Mouse (Mus musculus): ENCODE measurements around the gene Ndufs3. TPM values are rescaled to one million over a fixed set of nuclear protein-coding genes. Genes with fewer than 3 reads are reported as not detected.
"Not testable (repeated sequence)": the region's sequence is repeated elsewhere in the genome, so short reads cannot be mapped to it uniquely, and the experiment has no call there.

Ndufs3 gene
- total RNA-seq, 2 experiments from 2014 or later = 128 to 159 TPM

DNA sequence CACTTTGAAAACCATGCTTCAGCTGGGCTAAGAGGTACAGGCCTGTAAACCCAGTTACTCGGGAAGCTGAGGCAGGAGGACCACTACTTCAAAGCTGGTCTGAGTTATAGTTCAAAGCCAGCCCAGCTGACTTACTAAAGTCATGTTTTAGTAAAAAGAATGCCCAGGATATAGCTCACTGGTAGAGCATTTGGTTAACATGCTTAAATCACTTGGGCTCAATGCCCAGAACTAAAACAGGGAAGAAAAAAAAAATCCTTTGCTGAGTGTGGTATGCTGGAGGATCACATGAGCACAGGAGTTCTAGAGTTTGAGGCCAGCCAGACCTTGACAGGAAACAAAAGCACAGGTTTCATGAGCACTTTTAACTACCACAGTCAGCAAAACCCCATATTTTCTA is 7.0 kb upstream of the Ndufs3 start:
- no peak for ATAC-seq (replicated peaks; ENCODE audit: poor library complexity, severe bottlenecking)

- no peak for ATAC-seq (replicated peaks; ENCODE audit: poor library complexity, severe bottlenecking)
Observed at GRCm38 (mm10) chr2:90910861-90911260, 6.2 kb upstream of the Ndufs3 start.

- ATAC-seq (replicated peaks; ENCODE audit: poor library complexity, severe bottlenecking) = no peak
Observed at GRCm38 (mm10) chr2:90906721-90907120, 2.1 kb upstream of the Ndufs3 start.

DNA sequence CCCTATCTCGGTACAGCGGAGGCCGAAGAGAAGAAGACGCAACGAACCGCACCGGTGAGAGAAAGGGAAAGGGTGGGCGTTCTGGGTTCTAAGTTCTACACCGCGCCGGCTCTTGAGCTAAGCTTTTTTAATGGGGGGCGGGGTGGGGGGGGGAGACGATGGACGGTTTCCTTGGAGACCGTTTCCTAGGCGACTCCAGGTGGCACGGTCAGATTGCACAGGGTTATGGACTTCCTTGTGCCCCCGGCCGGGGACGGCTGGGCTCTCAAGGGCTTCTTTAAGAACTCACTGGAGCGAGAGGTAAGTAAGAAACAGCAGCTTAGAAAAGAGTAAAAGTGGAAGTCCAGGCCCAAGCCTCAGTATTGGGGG is 213 bp upstream of the Ndufs3 start:
- peak; percentile 34; the same call in 1 of the 2 replicates for ATAC-seq (replicated peaks; ENCODE audit: poor library complexity, severe bottlenecking)

GRCm38 (mm10) chr2:90903398-90903797 is 1.2 kb downstream of the Ndufs3 start:
- ATAC-seq (replicated peaks; ENCODE audit: poor library complexity, severe bottlenecking) = peak; percentile 80

DNA sequence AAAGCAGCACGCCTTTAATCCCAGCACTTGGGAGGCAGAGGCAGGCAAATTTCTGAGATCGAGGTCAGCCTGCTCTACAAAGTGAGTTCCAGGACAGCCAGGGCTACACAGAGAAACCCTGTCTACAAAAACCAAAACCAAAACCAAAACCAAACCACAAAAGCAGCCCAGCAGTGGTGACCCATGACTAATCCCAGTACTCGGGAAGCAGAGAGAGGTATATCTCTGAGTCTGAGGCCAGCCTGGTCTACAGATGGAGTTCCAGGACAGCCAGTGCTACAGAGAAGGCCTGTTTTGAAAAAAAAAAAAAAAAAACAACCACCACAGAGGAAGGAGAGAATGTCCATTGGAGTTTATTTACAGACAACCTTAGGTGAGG is 10.3 kb downstream of the Ndufs3 start:
- not testable (repeated sequence) for ATAC-seq (replicated peaks; ENCODE audit: poor library complexity, severe bottlenecking)

GRCm38 (mm10) chr2:90893673-90894298 is 10.8 kb downstream of the Ndufs3 start:
- ATAC-seq (replicated peaks; ENCODE audit: poor library complexity, severe bottlenecking) = no peak

DNA sequence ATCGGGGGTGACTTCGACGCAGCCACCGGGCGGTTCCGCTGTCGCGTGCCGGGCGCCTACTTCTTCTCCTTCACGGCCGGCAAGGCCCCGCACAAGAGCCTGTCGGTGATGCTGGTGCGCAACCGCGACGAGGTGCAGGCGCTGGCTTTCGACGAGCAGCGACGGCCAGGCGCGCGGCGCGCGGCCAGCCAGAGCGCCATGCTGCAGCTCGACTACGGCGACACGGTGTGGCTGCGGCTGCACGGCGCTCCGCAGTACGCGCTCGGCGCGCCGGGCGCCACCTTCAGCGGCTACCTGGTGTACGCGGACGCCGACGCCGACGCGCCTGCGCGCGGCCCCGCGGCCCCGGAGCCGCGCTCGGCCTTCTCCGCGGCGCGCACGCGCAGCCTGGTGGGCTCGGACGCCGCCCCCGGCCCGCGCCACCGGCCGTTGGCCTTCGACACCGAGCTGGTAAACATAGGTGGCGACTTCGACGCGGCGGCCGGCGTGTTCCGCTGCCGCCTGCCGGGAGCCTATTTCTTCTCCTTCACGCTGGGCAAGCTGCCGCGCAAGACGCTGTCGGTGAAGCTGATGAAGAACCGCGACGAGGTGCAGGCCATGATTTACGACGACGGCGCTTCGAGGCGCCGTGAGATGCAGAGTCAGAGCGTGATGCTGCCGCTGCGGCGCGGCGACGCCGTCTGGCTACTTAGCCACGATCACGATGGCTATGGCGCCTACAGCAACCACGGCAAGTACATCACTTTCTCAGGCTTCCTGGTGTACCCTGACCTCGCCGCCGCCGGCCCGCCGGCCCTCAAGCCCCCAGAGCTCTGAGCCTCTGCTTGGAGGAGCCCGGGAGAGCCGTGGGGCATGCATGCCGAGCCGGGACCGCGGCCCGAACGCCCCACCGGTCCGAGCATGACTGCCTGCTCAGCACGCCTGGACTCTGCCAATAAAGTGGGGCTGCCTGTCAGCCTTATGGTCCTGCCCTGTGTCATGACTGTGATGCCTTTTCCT is 14.8 kb downstream of the Ndufs3 start:
- ATAC-seq (replicated peaks; ENCODE audit: poor library complexity, severe bottlenecking) = peak; percentile 49

DNA sequence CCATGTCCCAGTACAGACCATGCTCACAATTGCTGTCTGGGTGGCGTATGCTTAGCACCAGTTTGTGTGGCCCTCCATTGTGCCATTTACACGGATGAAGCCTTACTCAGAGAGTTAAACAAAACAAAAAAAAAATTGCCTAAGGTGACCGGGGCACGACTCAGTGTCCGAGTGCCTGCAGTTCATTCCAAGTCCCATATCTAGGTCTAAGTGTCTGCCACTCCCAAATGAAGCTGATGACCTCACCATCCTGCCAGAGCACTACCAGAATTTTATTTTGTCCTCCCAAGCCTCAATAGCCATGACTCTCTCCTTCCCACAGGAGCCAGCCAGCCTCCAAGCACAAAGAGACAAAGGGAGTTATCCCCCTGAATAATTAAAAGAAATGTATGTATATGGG is 17.0 kb downstream of the Ndufs3 start:
- ATAC-seq (replicated peaks; ENCODE audit: poor library complexity, severe bottlenecking) = no peak

DNA sequence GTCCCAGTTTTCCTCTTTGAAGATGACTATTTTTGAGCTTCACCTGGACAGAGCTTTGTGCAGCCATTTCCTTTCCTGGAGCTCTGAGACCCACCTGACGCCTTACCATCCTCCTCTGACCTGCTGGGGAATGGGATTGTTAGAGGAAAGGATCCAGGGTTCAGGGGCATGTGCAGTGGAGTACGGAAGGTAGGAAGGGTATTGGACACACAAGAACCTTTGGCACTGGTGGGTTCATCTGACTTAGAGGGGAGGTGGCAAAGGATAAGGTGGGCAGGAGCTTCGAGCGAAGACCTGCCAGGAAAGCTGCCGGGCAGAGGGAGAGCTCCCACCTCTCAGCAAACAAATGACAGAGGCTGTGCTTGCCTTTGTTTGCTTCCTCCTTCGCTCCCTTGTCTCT is 18.2 kb downstream of the Ndufs3 start:
- no peak for ATAC-seq (replicated peaks; ENCODE audit: poor library complexity, severe bottlenecking)

DNA sequence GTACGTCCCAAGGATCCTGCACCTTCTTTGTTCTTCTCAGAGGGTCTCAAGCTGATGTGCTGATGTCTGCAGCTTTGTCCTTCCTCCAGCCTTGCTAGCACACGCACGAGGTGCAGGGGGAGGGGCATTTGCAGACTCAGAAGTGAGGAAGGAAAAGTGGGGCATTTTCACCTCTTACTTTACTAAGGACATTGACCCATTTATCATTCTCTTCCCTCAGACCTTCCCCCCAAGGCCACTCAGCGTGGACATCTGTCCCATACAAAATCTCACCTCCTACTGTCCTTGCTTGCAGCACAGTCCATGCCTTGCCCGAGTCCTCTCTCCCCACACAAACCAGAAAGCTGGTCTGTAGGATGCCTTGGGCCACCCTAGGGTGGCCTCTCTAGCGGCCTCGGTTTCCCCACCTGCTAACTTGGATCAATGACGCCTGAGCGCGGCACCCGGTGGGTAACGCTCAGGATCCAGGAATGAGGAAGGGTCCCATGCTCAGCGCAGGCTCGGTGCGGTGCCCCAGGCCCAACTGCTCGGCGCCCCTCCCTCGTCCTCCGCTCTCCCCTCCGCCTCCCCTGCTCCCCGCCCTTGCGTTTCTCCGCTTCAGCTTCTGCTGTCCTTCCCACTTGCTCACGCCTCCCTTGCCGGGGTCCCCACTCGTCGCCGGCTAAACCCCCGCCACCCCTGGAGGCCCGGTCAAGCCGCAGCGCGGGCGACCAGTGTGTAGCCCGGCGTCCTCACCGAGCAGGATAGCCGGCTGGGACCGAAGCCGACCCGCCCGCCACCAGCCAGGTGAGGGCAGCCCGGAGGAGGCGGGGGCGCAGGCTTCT is 19.2 kb downstream of the Ndufs3 start, which contains the start of gene C1qtnf4:
C1qtnf4 (plus strand) TSS at position 643 of the 824 bp plus-strand sequence.
- ATAC-seq (replicated peaks; ENCODE audit: poor library complexity, severe bottlenecking) = no peak

DNA sequence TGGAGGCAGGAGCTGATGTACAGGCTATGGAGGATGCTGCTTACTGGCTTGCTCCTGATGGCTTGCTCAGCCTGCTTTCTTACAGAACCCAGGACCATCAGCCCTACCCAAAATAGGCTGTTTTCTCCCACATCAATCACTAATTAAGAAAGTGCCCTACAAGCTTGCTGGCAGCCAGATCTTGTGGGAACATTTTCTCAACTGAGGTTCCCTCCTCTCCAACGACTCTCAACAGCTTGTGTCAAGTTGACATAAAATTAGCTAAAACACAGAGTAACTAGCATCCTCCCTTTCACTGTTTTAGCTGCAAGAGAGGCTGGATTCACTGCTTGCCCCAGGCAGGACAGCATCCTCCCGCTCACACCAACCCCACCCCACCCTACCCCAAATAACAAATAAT is 22.8 kb downstream of the Ndufs3 start:
- ATAC-seq (replicated peaks; ENCODE audit: poor library complexity, severe bottlenecking) = no peak

DNA sequence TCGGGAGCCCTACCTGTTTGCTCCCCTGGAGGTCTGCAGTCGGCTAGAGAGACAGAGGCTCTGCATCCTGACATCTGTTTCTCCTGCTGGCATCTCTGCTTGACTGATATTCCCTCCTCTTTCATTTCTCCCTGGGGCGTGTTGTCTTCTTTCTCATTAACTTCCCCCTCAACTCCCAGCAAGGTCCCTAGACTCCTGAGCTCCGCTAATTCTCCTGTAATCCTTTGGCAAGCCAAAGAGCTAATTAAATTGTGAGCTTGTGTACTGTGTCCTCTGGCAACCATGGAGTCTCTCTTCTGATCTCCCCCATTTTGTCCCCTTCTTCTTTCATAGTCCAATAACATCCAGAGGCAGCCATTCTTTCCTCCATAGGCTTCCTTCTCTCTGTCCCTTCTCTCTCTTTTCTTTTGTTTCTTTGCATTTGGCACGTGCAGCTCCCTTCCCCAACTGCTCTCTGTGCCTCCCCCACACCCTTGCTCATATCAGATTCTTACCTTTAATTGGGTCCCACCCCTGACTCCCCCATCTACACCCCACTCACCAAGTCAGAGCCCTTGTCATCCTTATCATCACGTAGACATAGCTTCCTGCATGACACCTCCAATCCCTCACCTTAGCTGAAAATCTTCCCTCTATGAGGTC is 24.4 kb downstream of the Ndufs3 start:
- ATAC-seq (replicated peaks; ENCODE audit: poor library complexity, severe bottlenecking) = no peak

DNA sequence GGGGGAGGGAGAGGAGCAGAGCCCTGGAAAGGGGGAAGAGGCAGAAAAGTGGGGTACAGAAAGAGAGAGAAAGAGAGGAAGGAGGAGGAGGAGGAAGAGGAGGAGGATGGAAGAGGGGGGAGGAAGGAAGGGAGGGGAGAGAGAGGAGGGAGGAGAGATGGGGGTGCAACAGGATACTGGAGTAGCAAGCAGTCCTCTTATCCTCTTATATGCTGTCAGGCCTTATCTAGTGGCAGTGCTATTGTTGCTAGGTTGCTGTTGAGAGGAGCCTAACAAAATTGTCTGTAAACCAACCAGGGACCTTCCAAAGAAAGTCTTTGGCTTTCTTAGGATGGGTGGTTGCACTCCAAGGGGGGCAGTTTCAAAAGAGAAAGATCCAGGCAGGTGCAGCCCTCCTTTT is 25.2 kb downstream of the Ndufs3 start:
- ATAC-seq (replicated peaks; ENCODE audit: poor library complexity, severe bottlenecking) = no peak

DNA sequence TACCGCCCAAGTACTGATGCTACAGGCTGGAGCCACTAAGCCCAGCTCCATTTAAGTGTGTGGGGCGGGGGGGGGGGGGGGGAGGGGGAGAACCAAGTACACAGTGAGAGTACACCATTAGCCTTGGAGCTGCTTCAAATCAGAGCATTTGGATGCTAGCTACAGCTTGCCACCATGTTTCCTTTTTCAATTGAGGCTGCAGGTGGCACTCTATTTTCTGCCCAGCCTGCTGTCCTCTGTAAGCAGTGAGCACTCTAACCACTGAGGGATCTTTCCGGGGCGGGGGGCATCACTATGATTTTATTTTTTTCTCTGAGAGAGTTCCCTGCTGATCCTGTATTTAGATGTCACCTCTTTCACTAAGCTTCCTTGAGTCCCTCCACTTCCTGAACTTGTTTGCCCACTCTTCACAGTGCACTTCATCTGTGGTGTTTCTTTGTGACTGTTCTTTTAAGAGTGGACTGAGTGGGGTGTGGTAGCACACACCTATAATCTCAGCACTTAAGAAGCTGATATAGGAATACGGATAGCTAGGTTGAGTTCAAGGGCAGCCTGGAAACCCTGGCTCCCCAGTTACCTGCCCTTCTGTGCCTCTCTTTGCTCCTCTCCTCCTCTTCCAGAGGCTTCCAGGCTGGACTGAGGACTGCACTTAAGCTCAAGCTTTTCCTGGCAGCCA is 26.9 kb downstream of the Ndufs3 start:
- ATAC-seq (replicated peaks; ENCODE audit: poor library complexity, severe bottlenecking) = no peak

GRCm38 (mm10) chr2:90875239-90875638 is 29.4 kb downstream of the Ndufs3 start:
- no peak for ATAC-seq (replicated peaks; ENCODE audit: poor library complexity, severe bottlenecking)

GRCm38 (mm10) chr2:90874025-90874424 is 30.6 kb downstream of the Ndufs3 start:
- ATAC-seq (replicated peaks; ENCODE audit: poor library complexity, severe bottlenecking) = no peak

DNA sequence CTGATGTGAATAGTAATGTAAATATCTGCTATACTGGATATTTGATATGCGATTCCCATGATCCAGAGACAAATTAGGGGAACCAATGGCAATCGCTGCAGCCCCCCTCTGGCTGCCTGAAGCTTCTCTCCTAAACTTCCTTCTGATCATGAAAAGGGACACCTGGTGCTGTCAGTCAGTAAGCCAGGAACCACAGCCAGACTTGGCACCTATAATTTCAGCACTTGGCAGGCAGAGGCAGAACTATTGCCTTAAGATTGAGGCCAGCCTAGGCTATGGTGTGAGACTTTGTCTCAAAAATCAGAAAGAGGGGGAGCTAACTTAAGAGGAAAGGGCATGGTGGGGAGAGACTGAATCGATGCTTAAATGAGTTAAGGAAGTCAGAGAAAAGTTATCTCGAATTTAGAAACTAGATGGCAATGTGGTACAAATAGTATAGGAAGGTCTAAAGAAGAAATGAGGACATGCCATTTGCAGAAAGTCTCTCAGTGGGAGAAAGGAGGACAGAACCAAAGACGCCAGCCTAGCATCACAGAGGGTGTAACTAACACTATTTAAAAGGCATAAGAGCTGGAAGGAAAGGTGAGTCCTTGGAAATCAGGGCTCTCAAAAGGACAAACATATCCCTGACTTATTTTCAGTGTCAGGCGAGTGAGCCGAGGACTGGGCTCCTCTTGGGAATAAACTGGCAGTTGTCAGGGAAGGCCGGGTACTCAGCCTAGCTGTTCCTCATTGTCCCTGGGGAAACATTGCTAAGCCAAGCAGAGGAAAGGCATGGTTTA is 33.3 kb downstream of the Ndufs3 start:
- ATAC-seq (replicated peaks; ENCODE audit: poor library complexity, severe bottlenecking) = no peak

DNA sequence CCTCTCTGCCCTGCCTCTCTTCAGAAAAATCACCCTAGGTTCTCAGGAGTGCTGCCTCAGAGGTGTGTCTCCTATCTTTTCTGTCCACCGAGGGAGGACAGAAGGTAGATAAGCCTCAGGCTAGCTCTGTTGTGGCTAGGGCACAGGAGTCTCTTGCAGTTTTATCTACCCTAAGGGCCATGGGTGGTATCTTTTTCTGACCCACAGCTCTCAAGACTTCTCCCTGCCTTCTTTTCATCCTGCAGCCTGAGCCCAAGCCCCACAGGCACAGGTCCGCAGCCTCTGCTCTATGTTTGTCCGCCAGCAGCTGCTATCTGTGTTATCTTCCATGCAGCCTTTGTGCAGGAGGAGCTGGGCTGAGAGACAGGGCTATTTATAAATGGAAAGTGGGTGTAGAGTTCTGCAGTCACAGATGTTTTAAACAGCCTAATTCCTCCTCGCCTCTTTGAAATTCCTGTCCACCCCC is 34.5 kb downstream of the Ndufs3 start:
- no peak for ATAC-seq (replicated peaks; ENCODE audit: poor library complexity, severe bottlenecking)

Data from granulocyte monocyte progenitor cell, adult 5-6 weeks (primary cell).